ENCODE assay signal across 8 mouse cellular contexts in the genomic region with DNA sequence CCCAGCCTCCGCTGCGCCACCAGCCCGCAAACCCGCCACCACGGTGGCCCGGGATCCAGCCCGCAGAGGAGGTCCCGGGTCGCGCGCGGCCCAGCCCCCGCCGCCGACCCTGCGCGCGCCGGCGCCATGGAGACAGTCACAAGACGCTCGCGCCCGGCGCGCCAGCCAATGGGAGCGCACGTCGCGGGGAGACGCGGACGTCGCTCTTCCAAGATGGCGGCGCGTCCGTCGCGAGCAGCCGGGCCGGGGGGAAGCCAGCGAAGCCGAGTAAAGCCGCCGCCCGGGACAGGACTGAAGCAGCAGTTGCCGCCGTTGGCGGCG. TPM values are rescaled to one million over a fixed set of nuclear protein-coding genes. Genes with fewer than 3 reads are reported as not detected.
A peak's percentile ranks its signal among the peaks of the same experiment; 100 is the strongest.
DNase-seq lines count a peak whose midpoint lies in the region; ATAC-seq and TF ChIP-seq lines count a peak whose summit lies in the region.

A gene (plus strand): TSS at position 188 of the 321 bp plus-strand sequence.

- ATAC-seq in embryonic facial prominence, embryonic 11.5 days (replicated peaks; ENCODE audit: insufficient number of reproducible peaks, low FRiP score, low TSS enrichment, low read depth) = peak; percentile 99
- ATAC-seq in limb, embryonic 12.5 days (ENCODE audit: insufficient number of reproducible peaks, insufficient read depth, low FRiP score, low TSS enrichment, low read depth) = peak; percentile 95
- ATAC-seq in midbrain, embryonic 14.5 days (ENCODE audit: low FRiP score, low TSS enrichment) = peak; percentile 98

- no peaks in the 10 kb centered on the region for H3K4me1 ChIP-seq in embryonic facial prominence, embryonic 11.5 days (ENCODE audit: control insufficient read depth, insufficient read depth, low read length)
- peaks cover 8% of the 10 kb centered on the region; the same call in 1 of the 2 replicates for H3K4me1 ChIP-seq in kidney, adult 2 months (ENCODE audit: control insufficient read depth, insufficient read depth, low read length)
- peaks cover 16% of the 10 kb centered on the region for H3K4me1 ChIP-seq in limb, embryonic 12.5 days (replicated peaks)
- peaks cover 9% of the 10 kb centered on the region for H3K4me1 ChIP-seq in midbrain, embryonic 14.5 days (ENCODE audit: control insufficient read depth, insufficient read depth, low read length)

- peak within 1 kb of the TSS; percentile 88 for H3K9ac ChIP-seq in embryonic facial prominence, embryonic 11.5 days (replicated peaks; ENCODE audit: low read length)
- H3K9ac ChIP-seq in limb, embryonic 12.5 days (replicated peaks) = peak within 1 kb of the TSS; percentile 96
- peak within 1 kb of the TSS; percentile 96 for H3K9ac ChIP-seq in midbrain, embryonic 14.5 days (replicated peaks; ENCODE audit: low read length)

- no peaks in the 10 kb centered on the region for H3K36me3 ChIP-seq in embryonic facial prominence, embryonic 11.5 days (replicated peaks; ENCODE audit: control insufficient read depth, insufficient read depth, low read depth, low read length)
- H3K36me3 ChIP-seq in kidney, adult 2 months (ENCODE audit: control insufficient read depth, insufficient read depth, low read length) = no peaks in the 10 kb centered on the region
- no peaks in the 10 kb centered on the region for H3K36me3 ChIP-seq in limb, embryonic 12.5 days
- H3K36me3 ChIP-seq in midbrain, embryonic 14.5 days (ENCODE audit: control insufficient read depth, insufficient read depth, low read length) = no peaks in the 10 kb centered on the region

- peak within 1 kb of the TSS; percentile 95 for H3K4me3 ChIP-seq in embryonic facial prominence, embryonic 11.5 days (ENCODE audit: low read depth, low read length)
- H3K4me3 ChIP-seq in kidney, adult 2 months (ENCODE audit: insufficient read depth, low read depth, low read length) = peak within 1 kb of the TSS; percentile 71
- peak within 1 kb of the TSS; percentile 95 for H3K4me3 ChIP-seq in limb, embryonic 12.5 days (replicated peaks)
- H3K4me3 ChIP-seq in midbrain, embryonic 14.5 days (replicated peaks; ENCODE audit: low read depth, low read length) = peak within 1 kb of the TSS; percentile 95

- under 1% methylated on average over 51 of the region's 51 CpGs for WGBS in embryonic facial prominence, embryonic 11.5 days
- WGBS in kidney, adult 2 months = under 1% methylated on average over 51 of the region's 51 CpGs
- under 1% methylated on average over 51 of the region's 51 CpGs for WGBS in limb, embryonic 12.5 days
- under 1% methylated on average over 51 of the region's 51 CpGs for WGBS in midbrain, embryonic 14.5 days

- no peaks in the 10 kb centered on the region for H3K27me3 ChIP-seq in embryonic facial prominence, embryonic 11.5 days (ENCODE audit: control insufficient read depth, insufficient read depth, low read length)
- no peaks in the 10 kb centered on the region for H3K27me3 ChIP-seq in kidney, adult 2 months (replicated peaks; ENCODE audit: control insufficient read depth, insufficient read depth, low read length)
- H3K27me3 ChIP-seq in limb, embryonic 12.5 days = no peaks in the 10 kb centered on the region
- H3K27me3 ChIP-seq in midbrain, embryonic 14.5 days (ENCODE audit: control insufficient read depth, insufficient read depth, low read length) = no peaks in the 10 kb centered on the region

- peak; percentile 62 for TF ChIP-seq POLR2A in kidney, adult 2 months (IDR thresholded peaks at IDR 0.05; ENCODE audit: low read depth, low read length)

- no peaks in the 10 kb centered on the region for H3K9me3 ChIP-seq in embryonic facial prominence, embryonic 11.5 days (replicated peaks; ENCODE audit: control insufficient read depth, low read length)
- no peaks in the 10 kb centered on the region for H3K9me3 ChIP-seq in limb, embryonic 12.5 days
- H3K9me3 ChIP-seq in midbrain, embryonic 14.5 days (ENCODE audit: control insufficient read depth, low read length) = no peaks in the 10 kb centered on the region

- H3K4me2 ChIP-seq in embryonic facial prominence, embryonic 11.5 days (ENCODE audit: low read depth, low read length) = peak within 1 kb of the TSS; percentile 80
- peak within 1 kb of the TSS; percentile 70 for H3K4me2 ChIP-seq in limb, embryonic 12.5 days
- peak within 1 kb of the TSS; percentile 69 for H3K4me2 ChIP-seq in midbrain, embryonic 14.5 days (ENCODE audit: low read length)

- TF ChIP-seq CTCF in kidney, adult 2 months (conservative IDR thresholded peaks at IDR 0.05; ENCODE audit: insufficient read depth, insufficient read length, low read depth, low read length) = no peak

- DNase-seq in 3134 (ENCODE audit: extremely low read depth, insufficient read length, low spot score) = peak; percentile 89
- DNase-seq in adrenal gland, postnatal 25 days = peak; percentile 93
- peak; percentile 97 for DNase-seq in embryonic facial prominence, embryonic 11.5 days (ENCODE audit: low spot score)
- peak; percentile 91 to 94 for DNase-seq in heart, adult 18-20 months
- DNase-seq in kidney, adult 2 months = peak; percentile 94
- DNase-seq in midbrain, embryonic 14.5 days = peak; percentile 99
- DNase-seq in spleen, adult 12 weeks (ENCODE audit: low spot score) = peak; percentile 81

- peak within 1 kb of the TSS; percentile 91 for H3K27ac ChIP-seq in embryonic facial prominence, embryonic 11.5 days (replicated peaks; ENCODE audit: low read depth, low read length)
- H3K27ac ChIP-seq in kidney, adult 2 months (ENCODE audit: insufficient read depth, low read depth, low read length) = peak within 1 kb of the TSS; percentile 90
- H3K27ac ChIP-seq in limb, embryonic 12.5 days = peak within 1 kb of the TSS; percentile 96
- peak within 1 kb of the TSS; percentile 96 for H3K27ac ChIP-seq in midbrain, embryonic 14.5 days (replicated peaks; ENCODE audit: low read depth, low read length)

RNA-seq across cellular contexts. Expression of the gene that starts here (rescaled TPM):
- 38.2 and 42.9 TPM in 2 replicates for total RNA-seq in adrenal gland, postnatal 25 days (2021)
- polyA plus RNA-seq in embryonic facial prominence, embryonic 11.5 days (2014; fragmentation: Nextera tagmentation; extraction: Ambion mirVana) = 27.0 and 28.2 TPM in 2 replicates
- total RNA-seq in heart, adult 18-20 months (2021) = 10 to 100 TPM; 58.8 to 69.4 TPM
- 8.3 and 9.8 TPM in 2 replicates for polyA plus RNA-seq in kidney, adult 2 months (2012; rRNA removed)
- 23.0 and 23.2 TPM in 2 replicates for polyA plus RNA-seq in limb, embryonic 12.5 days (2016; fragmentation: Nextera tagmentation; extraction: Ambion mirVana)
- polyA plus RNA-seq in midbrain, embryonic 14.5 days (2014; fragmentation: Nextera tagmentation; extraction: Ambion mirVana) = 27.8 and 34.5 TPM in 2 replicates

Comparison
In these comparisons a context has a peak if more than half of its experiments do, and no peak if none do; other contexts are left out.
1. Peak in every context shown above with its lines: DNase-seq, ATAC-seq, H3K4me3 ChIP-seq and H3K27ac ChIP-seq.